ENCODE assay signal across 7 mouse cellular contexts in genomic region chr9:21593122-21593721, GRCm38 (mm10). TPM values are rescaled to one million over a fixed set of nuclear protein-coding genes. Genes with fewer than 3 reads are reported as not detected.
DNase-seq lines count a peak whose midpoint lies in the region; ATAC-seq and TF ChIP-seq lines count a peak whose summit lies in the region.

No protein-coding gene starts in this region.

- peak overlapping the region; percentile 97 for H3K4me2 ChIP-seq in forebrain, embryonic 13.5 days
- peak overlapping the region; percentile 96 for H3K4me2 ChIP-seq in hindbrain, embryonic 15.5 days

- H3K9me3 ChIP-seq in ES-Bruce4 (replicated peaks; ENCODE audit: control insufficient read depth, insufficient read depth, low read length, poor library complexity, severe bottlenecking), result no peaks in the 10 kb centered on the region
- H3K9me3 ChIP-seq in forebrain, embryonic 13.5 days (replicated peaks), result no peaks in the 10 kb centered on the region
- H3K9me3 ChIP-seq in hindbrain, embryonic 15.5 days, result no peaks in the 10 kb centered on the region

- H3K4me1 ChIP-seq in ES-Bruce4 (ENCODE audit: control insufficient read depth, insufficient read depth, low read length), result no peaks in the 10 kb centered on the region
- peaks cover 36% of the 10 kb centered on the region for H3K4me1 ChIP-seq in forebrain, embryonic 13.5 days
- H3K4me1 ChIP-seq in hindbrain, embryonic 15.5 days (replicated peaks), result peaks cover 35% of the 10 kb centered on the region
- H3K4me1 ChIP-seq in spleen, adult 2 months (ENCODE audit: control insufficient read depth, insufficient read depth, insufficient read length), result peaks cover 9% of the 10 kb centered on the region; the same call in 1 of the 2 replicates

- no peaks in the 10 kb centered on the region for H3K27me3 ChIP-seq in ES-Bruce4 (ENCODE audit: control insufficient read depth, insufficient read depth, low read length, poor library complexity, severe bottlenecking)
- H3K27me3 ChIP-seq in forebrain, embryonic 13.5 days, result no peaks in the 10 kb centered on the region
- H3K27me3 ChIP-seq in hindbrain, embryonic 15.5 days, result no peaks in the 10 kb centered on the region
- no peaks in the 10 kb centered on the region for H3K27me3 ChIP-seq in spleen, adult 2 months (ENCODE audit: control insufficient read depth, insufficient read depth, low read length)

- intact Hi-C loops in left cerebral cortex, postnatal 4 days (cut with DNase I), result no loop called here

- WGBS in forebrain, embryonic 13.5 days, result 2% methylated on average over 67 of the region's 69 CpGs
- WGBS in hindbrain, embryonic 15.5 days, result 2% methylated on average over 68 of the region's 69 CpGs
- under 1% methylated on average over 67 of the region's 69 CpGs for WGBS in spleen, adult 2 months

- peaks cover 12% of the 10 kb centered on the region for H3K36me3 ChIP-seq in ES-Bruce4 (ENCODE audit: control insufficient read depth, insufficient read depth, low read length, poor library complexity, severe bottlenecking)
- peaks cover 52% of the 10 kb centered on the region for H3K36me3 ChIP-seq in forebrain, embryonic 13.5 days (ENCODE audit: poor library complexity, severe bottlenecking)
- H3K36me3 ChIP-seq in hindbrain, embryonic 15.5 days, result peaks cover 33% of the 10 kb centered on the region
- peaks cover 8% of the 10 kb centered on the region; the same call in 1 of the 2 replicates for H3K36me3 ChIP-seq in spleen, adult 2 months (ENCODE audit: control insufficient read depth, insufficient read depth, low read length)

- TF ChIP-seq POLR2A in ES-Bruce4 (IDR thresholded peaks at IDR 0.05; ENCODE audit: insufficient read depth, low read length), result no peak
- no peak for TF ChIP-seq POLR2A in spleen, adult 2 months (IDR thresholded peaks at IDR 0.05; ENCODE audit: low read depth, low read length)

- no peak; the same call in 1 of the 2 replicates for ATAC-seq in forebrain, embryonic 13.5 days
- peak; percentile 61; the same call in 1 of the 2 replicates for ATAC-seq in hindbrain, embryonic 15.5 days (ENCODE audit: low FRiP score, low read depth)
- ATAC-seq in megakaryocyte progenitor cell, adult 5-6 weeks (replicated peaks; ENCODE audit: poor library complexity), result peak; percentile 36

- H3K27ac ChIP-seq in ES-Bruce4 (ENCODE audit: insufficient read depth, low read length), result no peak overlapping the region
- peak overlapping the region; percentile 88 for H3K27ac ChIP-seq in forebrain, embryonic 13.5 days
- H3K27ac ChIP-seq in hindbrain, embryonic 15.5 days (replicated peaks), result peak overlapping the region; percentile 84
- H3K27ac ChIP-seq in spleen, adult 2 months (ENCODE audit: insufficient read depth, low read length), result peak overlapping the region; percentile 66

- TF ChIP-seq EP300 in ES-Bruce4 (IDR thresholded peaks at IDR 0.05; ENCODE audit: insufficient read depth, low read depth, low read length), result no peak

- TF ChIP-seq CTCF in ES-Bruce4 (IDR thresholded peaks at IDR 0.05; ENCODE audit: low read depth, low read length), result no peak
- TF ChIP-seq CTCF in spleen, adult 2 months (IDR thresholded peaks at IDR 0.05; ENCODE audit: extremely low read depth, insufficient read depth, insufficient read length, insufficient replicate concordance), result no peak

- H3K4me3 ChIP-seq in ES-Bruce4 (ENCODE audit: low read depth, low read length), result peak overlapping the region; percentile 82
- H3K4me3 ChIP-seq in forebrain, embryonic 13.5 days, result peak overlapping the region; percentile 100
- H3K4me3 ChIP-seq in hindbrain, embryonic 15.5 days, result peak overlapping the region; percentile 98
- peak overlapping the region; percentile 74 for H3K4me3 ChIP-seq in spleen, adult 2 months (ENCODE audit: extremely low read depth, insufficient read depth, insufficient read length)

- peak overlapping the region; percentile 53 for H3K9ac ChIP-seq in ES-Bruce4 (ENCODE audit: low read depth, poor library complexity, severe bottlenecking)
- peak overlapping the region; percentile 94 for H3K9ac ChIP-seq in forebrain, embryonic 13.5 days
- H3K9ac ChIP-seq in hindbrain, embryonic 15.5 days, result peak overlapping the region; percentile 93

- DNase-seq in adrenal gland, adult 2 months, result peak; percentile 87
- DNase-seq in left cerebral cortex, postnatal 4 days, result peak; percentile 47
- peak in 1 of 2 experiments; percentile 36 for DNase-seq in spleen, adult 2 months (ENCODE audit: low read depth in 1 of 2, low spot score in 2 of 2)

RNA-seq across cellular contexts. Expression of gene Yipf2, which starts 0.6 kb away (rescaled TPM):
- polyA plus RNA-seq in ES-Bruce4 (2011; ENCODE audit: insufficient read depth, insufficient read length, low read depth, missing spikeins), result 17.4 and 18.9 TPM in 2 replicates
- total RNA-seq in adrenal gland, adult 2 months (2021), result 10 to 100 TPM; 26.5 to 36.1 TPM
- polyA plus RNA-seq in adrenal gland, adult 2 months (2012; rRNA removed), result 58.5 and 67.4 TPM in 2 replicates
- 20.6 and 23.0 TPM in 2 replicates for polyA plus RNA-seq in forebrain, embryonic 13.5 days (2015; fragmentation: Nextera tagmentation; extraction: Ambion mirVana)
- 25.1 and 25.2 TPM in 2 replicates for polyA plus RNA-seq in hindbrain, embryonic 15.5 days (2015; fragmentation: Nextera tagmentation; extraction: Ambion mirVana)
- 1 to 10 TPM; 7.0 to 9.9 TPM for total RNA-seq in left cerebral cortex, postnatal 4 days (2021)
- total RNA-seq in megakaryocyte progenitor cell, adult 5-6 weeks (2015), result 5.3 and 6.6 TPM in 2 replicates
- total RNA-seq in megakaryocyte progenitor cell, adult 5-6 weeks (2017), result 15.5 and 19.0 TPM in 2 replicates
- polyA plus RNA-seq in spleen, adult 2 months (2012; rRNA removed), result 22.0 and 29.0 TPM in 2 replicates

RNA-seq across cellular contexts. Expression of gene Timm29, which starts 0.7 kb away (rescaled TPM):
- 18.1 and 19.2 TPM in 2 replicates for polyA plus RNA-seq in ES-Bruce4 (2011; ENCODE audit: insufficient read depth, insufficient read length, low read depth, missing spikeins)
- total RNA-seq in adrenal gland, adult 2 months (2021), result 10 to 100 TPM; 55.2 to 62.3 TPM
- 60.1 and 62.2 TPM in 2 replicates for polyA plus RNA-seq in adrenal gland, adult 2 months (2012; rRNA removed)
- 44.3 and 46.7 TPM in 2 replicates for polyA plus RNA-seq in forebrain, embryonic 13.5 days (2015; fragmentation: Nextera tagmentation; extraction: Ambion mirVana)
- polyA plus RNA-seq in hindbrain, embryonic 15.5 days (2015; fragmentation: Nextera tagmentation; extraction: Ambion mirVana), result 60.1 and 61.8 TPM in 2 replicates
- 10 to 100 TPM; 56.7 to 58.7 TPM for total RNA-seq in left cerebral cortex, postnatal 4 days (2021)
- 43.8 and 44.9 TPM in 2 replicates for total RNA-seq in megakaryocyte progenitor cell, adult 5-6 weeks (2015)
- 52.1 and 63.7 TPM in 2 replicates for total RNA-seq in megakaryocyte progenitor cell, adult 5-6 weeks (2017)
- polyA plus RNA-seq in spleen, adult 2 months (2012; rRNA removed), result 14.9 and 17.6 TPM in 2 replicates

RNA-seq across cellular contexts. Expression of gene Smarca4, which starts 22.7 kb away (rescaled TPM):
- 100.0 and 111 TPM in 2 replicates for polyA plus RNA-seq in ES-Bruce4 (2011; ENCODE audit: insufficient read depth, insufficient read length, low read depth, missing spikeins)
- 10 to 100 TPM; 72.3 to 88.2 TPM for total RNA-seq in adrenal gland, adult 2 months (2021)
- polyA plus RNA-seq in adrenal gland, adult 2 months (2012; rRNA removed), result 47.1 and 62.0 TPM in 2 replicates
- 159 and 174 TPM in 2 replicates for polyA plus RNA-seq in forebrain, embryonic 13.5 days (2015; fragmentation: Nextera tagmentation; extraction: Ambion mirVana)
- 126 and 139 TPM in 2 replicates for polyA plus RNA-seq in hindbrain, embryonic 15.5 days (2015; fragmentation: Nextera tagmentation; extraction: Ambion mirVana)
- total RNA-seq in left cerebral cortex, postnatal 4 days (2021), result 100 to 1,000 TPM; 185 to 186 TPM
- 58.8 and 63.2 TPM in 2 replicates for total RNA-seq in megakaryocyte progenitor cell, adult 5-6 weeks (2015)
- 64.0 and 71.1 TPM in 2 replicates for total RNA-seq in megakaryocyte progenitor cell, adult 5-6 weeks (2017)
- polyA plus RNA-seq in spleen, adult 2 months (2012; rRNA removed), result 30.2 and 44.3 TPM in 2 replicates

RNA-seq across cellular contexts. Expression of gene Carm1, which starts 46.5 kb away (rescaled TPM):
- 112 and 122 TPM in 2 replicates for polyA plus RNA-seq in ES-Bruce4 (2011; ENCODE audit: insufficient read depth, insufficient read length, low read depth, missing spikeins)
- total RNA-seq in adrenal gland, adult 2 months (2021), result 10 to 100 TPM; 39.9 to 52.3 TPM
- polyA plus RNA-seq in adrenal gland, adult 2 months (2012; rRNA removed), result 72.8 and 95.4 TPM in 2 replicates
- 28.5 and 29.9 TPM in 2 replicates for polyA plus RNA-seq in forebrain, embryonic 13.5 days (2015; fragmentation: Nextera tagmentation; extraction: Ambion mirVana)
- 42.6 and 46.1 TPM in 2 replicates for polyA plus RNA-seq in hindbrain, embryonic 15.5 days (2015; fragmentation: Nextera tagmentation; extraction: Ambion mirVana)
- 100 to 1,000 TPM; 108 to 124 TPM for total RNA-seq in left cerebral cortex, postnatal 4 days (2021)
- 49.4 and 56.5 TPM in 2 replicates for total RNA-seq in megakaryocyte progenitor cell, adult 5-6 weeks (2015)
- total RNA-seq in megakaryocyte progenitor cell, adult 5-6 weeks (2017), result 21.1 and 21.8 TPM in 2 replicates
- polyA plus RNA-seq in spleen, adult 2 months (2012; rRNA removed), result 59.3 and 87.8 TPM in 2 replicates
